Mouse (Mus musculus): ENCODE measurements around the gene Tef.

DNA sequence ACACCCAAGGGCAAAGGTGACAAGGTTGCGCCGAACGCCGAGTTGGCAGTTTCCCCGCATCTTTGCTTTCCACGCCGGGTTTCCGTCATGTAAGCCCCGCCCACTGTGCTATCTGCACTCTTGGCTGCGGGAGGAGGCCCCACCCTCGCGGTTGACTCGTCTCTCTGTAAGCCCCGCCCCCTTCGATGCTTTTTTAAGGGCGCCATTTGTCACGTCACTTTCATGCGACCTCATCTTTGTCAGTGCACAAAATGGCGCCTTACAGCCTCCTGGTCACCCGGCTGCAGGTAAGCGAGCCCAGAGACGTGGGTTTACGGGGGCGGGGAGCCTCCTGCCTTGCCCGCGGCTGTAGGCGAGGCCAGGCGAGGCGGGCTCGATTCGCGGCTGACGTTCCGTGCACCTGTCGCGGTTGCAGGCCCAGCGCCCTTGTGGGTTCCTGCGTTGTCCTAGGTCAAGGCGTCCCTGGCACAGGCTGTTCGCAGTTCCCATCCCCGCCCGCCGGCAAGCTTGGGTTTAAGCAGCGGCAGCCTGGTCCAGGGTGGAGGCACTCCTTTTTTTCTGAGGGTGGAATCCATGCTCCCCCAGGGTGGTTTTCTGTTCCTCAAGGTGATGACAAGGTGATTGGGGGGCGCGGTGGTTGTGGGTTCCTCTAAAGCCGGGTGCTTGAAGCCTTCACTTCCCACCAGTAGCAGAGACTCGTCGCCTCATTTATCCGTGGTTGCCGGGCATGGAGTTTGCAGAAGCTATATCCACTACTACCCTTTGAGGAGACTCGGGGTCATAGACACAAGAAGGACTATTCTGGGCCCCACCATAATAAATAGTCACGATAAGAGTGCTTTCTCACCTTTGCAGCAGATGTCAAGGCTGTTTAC, 70.3 kb downstream of the Tef start, which contains the start of gene Aco2:
- TF ChIP-seq CTCF (IDR thresholded peaks at IDR 0.05) (no peak), EP300 (IDR thresholded peaks at IDR 0.05) (no peak)

Data from lung, postnatal 0 days (tissue).